Mouse (Mus musculus) midbrain, postnatal 0 days (tissue): Measurements from ENCODE around the gene H2-T24. TPM values are rescaled to one million over a fixed set of nuclear protein-coding genes. Genes with fewer than 3 reads are reported as not detected.
"Not testable (repeated sequence)": the region's sequence is repeated elsewhere in the genome, so short reads cannot be mapped to it uniquely, and the experiment has no call there.

Experiments used
- ATAC-seq: fragments of 200-750 bp; cut with Nextera tagmentation; 2 replicates; pipeline ENCODE4 v1.8.0; 2017; ENCODE audit warnings: moderate number of reproducible peaks, mild to moderate bottlenecking, moderate TSS enrichment, moderate library complexity; ENCODE audit not compliant: low FRiP score
- DNase-seq: peaks from one replicate; pipeline ENCODE4 v3.0.0-alpha.2; 2015; ENCODE audit warnings: low spot score
- H3K27ac ChIP-seq: fragments of 300-500 bp; sonication (generic); 2 replicates; pipeline ENCODE4 v1.5.1; 2014; ENCODE audit warnings: low read depth, mild to moderate bottlenecking, low read length, mixed read lengths
- H3K27me3 ChIP-seq: fragments of 300-500 bp; sonication (generic); 2 replicates; pipeline ENCODE4 v1.6.1; 2014; ENCODE audit warnings: low read length, control low read depth, mixed read lengths; ENCODE audit not compliant: insufficient read depth
- H3K36me3 ChIP-seq: fragments of 300-500 bp; sonication (generic); 2 replicates; pipeline ENCODE4 v1.6.1; 2014; ENCODE audit warnings: low read length, control low read depth, mixed read lengths; ENCODE audit not compliant: insufficient read depth
- H3K4me1 ChIP-seq: fragments of 300-500 bp; sonication (generic); 2 replicates; pipeline ENCODE4 v1.6.1; 2014; ENCODE audit warnings: mild to moderate bottlenecking, control low read depth, antibody characterized with exemption, low read length, mixed read lengths; ENCODE audit not compliant: insufficient read depth
- H3K4me2 ChIP-seq: fragments of 300-500 bp; sonication (generic); 2 replicates; pipeline ENCODE4 v1.6.1; 2014; ENCODE audit warnings: low read depth, mild to moderate bottlenecking, low read length, mixed read lengths; ENCODE audit not compliant: poor library complexity, severe bottlenecking
- H3K4me3 ChIP-seq: fragments of 300-500 bp; sonication (generic); 2 replicates; pipeline ENCODE4 v1.5.1; 2014; ENCODE audit warnings: low read depth, mild to moderate bottlenecking, low read length, moderate library complexity
- H3K9ac ChIP-seq: fragments of 300-500 bp; sonication (generic); replicated peaks from 2 replicates; pipeline ENCODE4 v1.6.1; 2014; ENCODE audit warnings: mild to moderate bottlenecking, low read length, moderate library complexity, mixed read lengths; ENCODE audit not compliant: poor library complexity, severe bottlenecking
- H3K9me3 ChIP-seq: fragments of 300-500 bp; sonication (generic); 2 replicates; pipeline ENCODE4 v1.6.1; 2016; ENCODE audit warnings: low read length, control low read depth
- CTCF ChIP-seq: IDR thresholded peaks from 2 replicates; pipeline ENCODE4 v1.5.1; 2016; ENCODE audit warnings: antibody characterized with exemption, mild to moderate bottlenecking
- WGBS: fragments of 180-500 bp; shearing (Covaris S2); extraction: QIAGEN DNeasy Blood & Tissue Kit; methylation state at CpG from one replicate; pipeline ENCODE4 v1.1.7; 2014; 5-methylcytosine and 5-hydroxymethylcytosine counted together
- polyA plus RNA-seq: library from polyadenylated mRNA; unstranded; fragments of >200 nt; fragmentation: Nextera tagmentation; extraction: Ambion mirVana; gene quantifications from 2 replicates; pipeline ENCODE4 v1.2.1, GENCODE M21; 2015
- total RNA-seq: library from RNA; depleted of rRNA; stranded (reverse); fragments of >200 nt; gene quantifications from 2 replicates; pipeline ENCODE4 v1.2.3, GENCODE M21; 2014; rRNA removed

The H2-T24 gene
- total RNA-seq (0.16 and 1.7 TPM in 2 replicates), polyA plus RNA-seq (5.3 and 7.2 TPM in 2 replicates)

GRCm38 (mm10) chr17:36020191-36021073 lies at the start of gene H2-T24:
Gene H2-T24 (minus strand): TSS chr17:36020560.
- Histone ChIP-seq H3K27ac (no peak within 1 kb of the TSS), H3K4me2 (0 out of 2 replicates have a peak within 1 kb of the TSS, but pooled peaks have one; percentile 9), H3K27me3 (no peaks in the 10 kb centered on the region), H3K4me3 (no peak within 1 kb of the TSS), H3K36me3 (peaks cover 4% of the 10 kb centered on the region; the same call in 1 of the 2 replicates), H3K9ac (no peak within 1 kb of the TSS), H3K4me1 (no peaks in the 10 kb centered on the region), H3K9me3 (no peaks in the 10 kb centered on the region)
- TF ChIP-seq CTCF = peak; percentile 42
- ATAC-seq (no peak), DNase-seq (peak; percentile 40)
- 43% methylated on average over 15 of the region's 15 CpGs for WGBS

DNA sequence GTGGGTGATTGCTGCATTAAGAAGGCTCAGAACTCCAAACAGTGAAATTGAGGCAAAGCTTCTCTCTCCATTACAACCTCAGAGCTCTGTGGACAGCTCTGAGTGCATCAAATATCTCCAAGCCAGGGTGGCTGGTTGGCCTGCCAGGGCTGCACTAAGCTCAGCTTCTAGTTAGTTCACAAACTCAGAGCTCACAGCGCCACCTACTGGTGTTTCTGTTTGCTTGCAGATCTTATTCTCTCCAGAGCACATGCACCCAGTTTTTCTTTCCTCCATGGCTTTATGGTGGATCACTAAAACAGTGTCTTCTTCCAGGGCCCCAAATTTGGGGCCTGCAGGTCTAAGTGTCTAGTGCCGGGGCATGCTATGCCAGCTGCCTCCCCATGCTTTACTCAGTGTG lies 40.5 kb upstream of the H2-T24 start:
- no peaks in the 10 kb centered on the region for H3K27me3 ChIP-seq
- H3K4me1 ChIP-seq = no peaks in the 10 kb centered on the region
- WGBS = 31% methylated on average over 2 of the region's 2 CpGs
- H3K4me3 ChIP-seq = no peak overlapping the region
- H3K36me3 ChIP-seq = no peaks in the 10 kb centered on the region
- H3K9ac ChIP-seq = no peak overlapping the region
- H3K4me2 ChIP-seq = no peak overlapping the region
- TF ChIP-seq CTCF = peak; percentile 74
- peak; percentile 89 for DNase-seq
- H3K9me3 ChIP-seq = no peaks in the 10 kb centered on the region
- no peak for ATAC-seq
- H3K27ac ChIP-seq = no peak overlapping the region

DNA sequence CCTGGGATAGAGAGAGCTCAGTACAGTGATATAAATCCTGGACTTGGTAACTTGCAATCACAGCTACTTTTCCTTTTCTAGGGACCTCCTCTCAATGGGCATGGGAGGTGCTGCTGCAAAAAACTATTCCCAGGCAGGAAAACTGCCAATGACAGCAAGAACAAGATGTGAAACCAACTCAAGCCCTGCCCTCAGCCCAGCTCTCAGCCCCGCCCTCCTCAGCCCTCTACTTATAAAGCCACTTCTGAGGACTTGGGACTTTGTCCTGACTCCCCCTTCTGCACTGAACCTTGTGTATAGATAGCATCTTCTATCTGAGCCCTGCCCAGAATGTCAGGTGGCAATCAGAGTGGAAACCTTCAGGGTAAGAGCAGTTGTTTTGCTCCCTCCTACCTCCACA lies 38.0 kb upstream of the H2-T24 start, which contains the start of gene Gm11127:
TSS of gene Gm11127 (minus strand) at position 10 of the 400 bp plus-strand sequence.
- not testable (repeated sequence) for H3K4me3 ChIP-seq, H3K36me3 ChIP-seq, ATAC-seq, H3K9me3 ChIP-seq, H3K27me3 ChIP-seq, H3K9ac ChIP-seq, H3K4me1 ChIP-seq, DNase-seq, H3K4me2 ChIP-seq, H3K27ac ChIP-seq
- 73% methylated on average over 1 of the region's 1 CpGs for WGBS

- H3K9me3 ChIP-seq, DNase-seq, H3K36me3 ChIP-seq, ATAC-seq, H3K27ac ChIP-seq, H3K9ac ChIP-seq, H3K27me3 ChIP-seq, H3K4me3 ChIP-seq, H3K4me1 ChIP-seq, H3K4me2 ChIP-seq: not testable (repeated sequence)
- 91% methylated on average over 24 of the region's 25 CpGs for WGBS
Observed at GRCm38 (mm10) chr17:36057927-36058326, 37.6 kb upstream of the H2-T24 start.

- Histone ChIP-seq H3K4me1 (no peaks in the 10 kb centered on the region), H3K27me3 (no peaks in the 10 kb centered on the region), H3K4me2 (peak overlapping the region; percentile 51), H3K4me3 (peak overlapping the region; percentile 33; the same call in 1 of the 2 replicates), H3K9me3 (no peaks in the 10 kb centered on the region), H3K9ac (no peak overlapping the region), H3K27ac (no peak overlapping the region), H3K36me3 (no peaks in the 10 kb centered on the region)
- TF ChIP-seq CTCF = no peak
- DNase-seq (no peak), ATAC-seq (no peak)
- 89% methylated on average over 3 of the region's 3 CpGs for WGBS
Observed at GRCm38 (mm10) chr17:36043286-36043685, 22.9 kb upstream of the H2-T24 start.

DNA sequence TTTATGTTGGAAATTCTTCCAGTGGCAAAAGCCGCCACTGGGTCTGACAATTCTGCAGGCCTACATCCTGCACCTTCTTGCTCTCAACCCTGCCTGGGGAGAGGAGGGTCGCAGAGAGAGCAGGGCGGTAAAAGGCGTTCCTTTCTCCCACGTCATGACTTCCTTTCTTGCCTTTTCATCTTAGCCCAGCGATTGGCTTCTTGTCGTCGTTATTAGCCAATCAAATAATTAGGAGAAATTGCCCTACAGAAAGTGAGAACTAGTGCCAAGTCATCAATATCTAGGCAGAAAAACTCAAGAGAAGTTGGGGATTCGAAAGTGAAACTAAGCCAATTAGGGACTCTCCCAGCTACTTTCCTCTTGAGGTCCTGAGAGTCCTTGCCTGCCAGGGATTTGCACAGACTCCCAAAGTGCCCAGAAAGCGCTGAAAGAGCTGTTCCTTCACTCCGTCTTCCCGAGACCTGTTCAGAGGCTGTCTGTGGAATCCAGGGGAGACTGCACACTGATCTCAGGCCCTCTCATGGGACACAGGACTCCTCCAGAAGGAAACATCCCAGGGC lies 22.3 kb upstream of the H2-T24 start, which contains the start of the genes H2-T22 and Gm6034:
TSS of gene H2-T22 (minus strand) at position 138 of the 560 bp plus-strand sequence.
TSS of gene Gm6034 (plus strand) at position 352 of the 560 bp plus-strand sequence.
- not testable (repeated sequence) for H3K27ac ChIP-seq, H3K9me3 ChIP-seq, H3K4me1 ChIP-seq, H3K36me3 ChIP-seq, H3K27me3 ChIP-seq
- 2% methylated on average over 12 of the region's 12 CpGs for WGBS
- Histone ChIP-seq H3K4me3 (peak within 1 kb of the TSS; percentile 33), H3K9ac (0 out of 2 replicates have a peak within 1 kb of the TSS, but pooled peaks have one; percentile 36), H3K4me2 (peak within 1 kb of the TSS; percentile 51)
- DNase-seq = peak; percentile 94
- peak; percentile 91 for ATAC-seq

GRCm38 (mm10) chr17:36042055-36042454 lies 21.7 kb upstream of the H2-T24 start:
- not testable (repeated sequence) for H3K36me3 ChIP-seq, H3K27me3 ChIP-seq, H3K27ac ChIP-seq, DNase-seq, H3K9me3 ChIP-seq, H3K4me1 ChIP-seq
- Histone ChIP-seq H3K9ac (0 out of 2 replicates have a peak overlapping the region, but pooled peaks have one; percentile 36), H3K4me2 (peak overlapping the region; percentile 51), H3K4me3 (peak overlapping the region; percentile 33)
- WGBS = 1% methylated on average over 17 of the region's 19 CpGs
- peak; percentile 70 for ATAC-seq

GRCm38 (mm10) chr17:36040604-36041003 lies 20.2 kb upstream of the H2-T24 start:
- not testable (repeated sequence) for ATAC-seq
- 79% methylated on average over 2 of the region's 2 CpGs for WGBS

More at GRCm38 (mm10) chr17:36040604-36041003, 20.2 kb upstream of the H2-T24 start:
- H3K4me1 ChIP-seq, H3K4me3 ChIP-seq, DNase-seq, H3K9me3 ChIP-seq, H3K36me3 ChIP-seq, H3K27me3 ChIP-seq, H3K9ac ChIP-seq, H3K4me2 ChIP-seq, H3K27ac ChIP-seq: not testable (repeated sequence)
